Mouse (Mus musculus): ENCODE measurements around the gene Ttll4. TPM values are rescaled to one million over a fixed set of nuclear protein-coding genes. Genes with fewer than 3 reads are reported as not detected.

Gene Ttll4
- total RNA-seq, 2 experiments from 2014 or later = 15.1 to 33.5 TPM

DNA sequence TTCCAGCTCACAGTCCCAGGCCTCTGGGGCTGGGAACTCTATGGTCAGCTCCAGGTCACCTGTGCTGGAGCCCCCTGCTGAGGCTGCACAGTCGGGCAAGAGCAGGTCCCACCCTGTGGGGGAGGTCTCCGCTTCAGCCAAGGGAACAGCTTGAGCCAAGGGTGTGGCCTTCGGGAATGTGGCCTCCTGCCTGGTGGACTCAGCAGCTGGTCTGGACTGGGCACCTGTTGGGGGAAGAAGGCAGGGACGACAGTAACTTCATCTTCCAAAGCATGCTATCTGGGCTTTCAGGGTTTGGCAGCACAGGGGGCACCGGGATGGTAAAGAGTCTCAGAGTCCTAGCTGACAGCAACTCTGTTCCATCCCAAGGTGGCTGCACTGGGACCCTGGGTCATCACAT lies 85.8 kb downstream of the Ttll4 start:
- DNase-seq (ENCODE audit: low spot score in 2 of 2) = no peak
- intact Hi-C loops (cut with DNase I) = no loop called here

DNA sequence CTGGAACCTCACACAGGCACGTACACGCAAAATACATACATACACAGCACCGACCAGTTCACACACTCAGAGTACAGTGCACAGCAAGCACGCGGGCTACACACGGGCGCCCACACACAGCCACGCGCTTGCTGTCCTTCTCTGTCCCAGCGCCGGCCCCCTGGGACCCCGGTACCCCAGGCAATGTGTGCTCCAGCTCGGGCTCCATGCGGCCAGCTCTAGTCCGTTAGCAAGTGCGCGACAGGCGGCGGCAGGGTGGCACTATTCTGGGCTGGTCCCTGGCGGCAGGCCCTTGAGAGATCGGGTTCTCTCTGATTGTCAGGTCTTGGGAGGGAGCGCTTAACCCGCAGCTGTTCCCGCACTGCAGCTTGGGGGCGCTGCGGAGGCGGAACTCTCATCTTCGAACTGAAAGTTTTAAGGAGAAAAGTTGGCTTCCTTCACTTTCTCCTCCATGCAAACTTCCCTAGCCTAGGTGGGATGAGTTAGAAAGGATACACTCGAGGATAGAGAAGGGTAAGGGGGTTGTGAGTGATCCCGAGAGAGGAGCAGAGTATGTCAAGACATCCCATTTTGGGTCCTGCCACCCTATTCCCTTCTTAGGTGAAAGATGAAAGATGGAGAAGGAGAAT lies 87.2 kb downstream of the Ttll4 start, which contains the start of gene Prkag3:
Gene Prkag3, minus strand, starts transcription at position 579 of the 629 bp plus-strand sequence.
- intact Hi-C loops (cut with DNase I) = no loop called here
- DNase-seq (ENCODE audit: low spot score in 2 of 2) = no peak

DNA sequence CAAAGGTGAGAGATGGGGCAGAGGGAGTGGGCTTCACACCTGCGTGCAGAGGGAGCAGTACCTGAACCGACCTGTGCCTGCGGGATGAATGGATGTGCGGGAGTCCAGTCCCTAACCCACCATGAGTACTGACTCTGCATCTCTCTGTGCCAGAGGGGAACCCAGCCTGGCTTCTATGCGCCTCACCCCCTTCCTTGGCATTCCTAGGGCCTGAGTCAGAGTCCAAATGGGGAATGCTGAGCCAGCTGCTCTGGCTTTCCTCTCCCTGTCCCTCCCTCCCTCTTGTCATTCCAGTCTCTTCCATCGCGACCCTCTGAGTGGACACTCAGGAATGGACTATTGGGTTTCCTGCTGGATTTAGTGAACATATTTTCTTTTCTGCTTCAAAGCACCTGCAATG lies 87.8 kb downstream of the Ttll4 start:
- DNase-seq (ENCODE audit: low spot score in 2 of 2) = no peak
- intact Hi-C loops (cut with DNase I) = no loop called here

DNA sequence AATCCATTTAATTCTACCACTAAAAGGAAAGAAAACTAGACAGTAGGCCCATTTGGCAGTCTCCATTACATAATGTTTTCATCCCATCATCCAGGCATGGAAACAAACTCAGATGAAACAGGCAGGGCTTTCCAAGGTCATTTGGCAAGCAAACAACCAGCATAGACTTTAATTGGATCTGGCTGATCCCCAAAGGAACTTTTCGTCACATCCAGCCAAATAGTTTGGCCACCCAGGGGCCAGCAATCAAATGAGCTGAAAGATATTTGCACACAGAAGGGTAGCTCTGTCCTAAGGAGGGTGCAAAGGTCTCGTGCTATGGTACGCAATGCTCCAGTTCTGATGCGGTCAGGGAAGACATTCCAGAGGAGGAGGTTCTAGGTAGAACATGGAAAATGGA lies 89.1 kb downstream of the Ttll4 start:
- DNase-seq (ENCODE audit: low spot score in 2 of 2) = no peak
- intact Hi-C loops (cut with DNase I) = no loop called here

DNA sequence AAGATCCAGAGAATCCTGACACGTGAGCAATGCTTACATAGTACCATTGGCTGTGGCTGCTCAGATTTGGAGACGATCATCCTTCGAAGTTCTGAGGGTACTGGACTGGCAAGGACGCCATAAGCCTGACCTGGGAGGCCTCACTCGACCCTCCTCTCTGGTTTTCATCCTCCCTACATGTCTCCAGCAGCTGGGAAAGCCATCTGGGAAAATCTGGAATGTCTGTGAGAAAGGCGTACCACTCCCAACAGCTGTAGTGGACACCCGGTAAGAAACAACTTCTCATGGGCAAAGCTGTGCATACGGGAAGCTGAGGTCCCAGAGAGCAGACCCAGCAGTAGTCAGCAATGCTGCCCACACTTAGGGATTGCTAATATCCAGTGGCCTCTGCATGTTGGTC lies 90.6 kb downstream of the Ttll4 start:
- intact Hi-C loops (cut with DNase I) = no loop called here
- DNase-seq (ENCODE audit: low spot score in 2 of 2) = no peak

DNA sequence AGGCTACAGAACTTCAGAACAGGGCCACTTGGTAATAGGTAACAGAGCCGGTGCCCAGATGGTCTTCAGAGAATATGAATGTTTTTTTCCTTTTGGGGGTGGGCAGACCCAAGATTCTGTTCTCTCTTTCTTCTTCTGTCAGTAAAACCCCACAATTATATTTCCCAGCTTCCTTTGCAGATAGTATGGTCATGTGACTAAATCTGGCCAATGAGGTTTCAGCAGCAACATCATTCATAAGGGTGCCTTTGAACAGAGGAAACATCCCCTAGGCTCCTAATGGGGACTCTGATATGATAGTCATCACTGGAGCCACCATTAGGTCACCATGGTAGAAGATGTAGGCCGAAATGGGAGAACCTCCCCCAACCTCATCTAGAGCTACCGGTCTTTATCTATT lies 91.3 kb downstream of the Ttll4 start:
- intact Hi-C loops (cut with DNase I) = no loop called here
- no peak for DNase-seq (ENCODE audit: low spot score in 2 of 2)

Other genes starting within 250 kb of the Ttll4 start
- 10 to 100 TPM; 24.9 to 28.0 TPM for gene Cnot9, start 155.7 kb upstream of the Ttll4 start, total RNA-seq (2021)
- 10 to 100 TPM; 12.0 to 17.3 TPM for gene Plcd4, start 118.9 kb upstream of the Ttll4 start, total RNA-seq (2021)
- gene Usp37, start 117.5 kb upstream of the Ttll4 start, total RNA-seq (2021) = 10 to 100 TPM; 21.5 to 24.5 TPM
- gene Zfp142, start 73.5 kb upstream of the Ttll4 start, total RNA-seq (2021) = 10 to 100 TPM; 25.2 to 35.0 TPM
- 10 to 100 TPM; 22.5 to 24.7 TPM for gene Bcs1l, start 73.5 kb upstream of the Ttll4 start, total RNA-seq (2021)
- 10 to 100 TPM; 46.7 to 68.2 TPM for gene Rnf25, start 60.3 kb upstream of the Ttll4 start, total RNA-seq (2021)
- 1 to 10 TPM; 3.7 to 6.9 TPM for gene Stk36, start 60.3 kb upstream of the Ttll4 start, total RNA-seq (2021)
- 1 to 10 TPM; 2.3 to 3.3 TPM for gene Cyp27a1, start 51.8 kb downstream of the Ttll4 start, total RNA-seq (2021)
- gene Prkag3, start 87.5 kb downstream of the Ttll4 start, total RNA-seq (2021) = under 1 TPM in 1 of 2 experiments, not detected in 1; 0.14 TPM
- 1 to 10 TPM; 1.4 to 4.0 TPM for gene Wnt6, start 110.1 kb downstream of the Ttll4 start, total RNA-seq (2021)
- 10 to 100 TPM in 1 of 2 experiments, 1 to 10 TPM in 1; 8.5 to 12.7 TPM for gene Wnt10a, start 129.8 kb downstream of the Ttll4 start, total RNA-seq (2021)
- gene Cdk5r2, start 193.2 kb downstream of the Ttll4 start, total RNA-seq (2021) = 100 to 1,000 TPM; 384 to 481 TPM
- not detected for gene Fev, start 223.7 kb downstream of the Ttll4 start, total RNA-seq (2021)
- gene Cryba2, start 231.4 kb downstream of the Ttll4 start, total RNA-seq (2021) = 1 to 10 TPM in 1 of 2 experiments, not detected in 1; 1.2 TPM